Mouse (Mus musculus): ENCODE results near the gene Sorbs2. TPM values are rescaled to one million over a fixed set of nuclear protein-coding genes. Genes with fewer than 3 reads are reported as not detected.

The Sorbs2 gene
- total RNA-seq, 2 experiments from 2014 or later, result 476 to 536 TPM

- no peak for DNase-seq
- intact Hi-C loops (cut with DNase I), result no loop called here
These were observed 57.6 kb downstream of the Sorbs2 start for GRCm38 (mm10) chr8:45565189-45565588.

GRCm38 (mm10) chr8:45570117-45570516 is 62.5 kb downstream of the Sorbs2 start:
- DNase-seq, result no peak
- intact Hi-C loops (cut with DNase I), result no loop called here

GRCm38 (mm10) chr8:45579714-45580543 is 72.3 kb downstream of the Sorbs2 start:
- DNase-seq, result peak; percentile 14 to 24
- intact Hi-C loops (cut with DNase I), result no loop called here

- DNase-seq, result no peak
- intact Hi-C loops (cut with DNase I), result no loop called here
These were observed 72.9 kb downstream of the Sorbs2 start for GRCm38 (mm10) chr8:45580544-45580866.

- no peak for DNase-seq
- intact Hi-C loops (cut with DNase I), result no loop called here
These were observed 76.3 kb downstream of the Sorbs2 start for GRCm38 (mm10) chr8:45583856-45584255.

GRCm38 (mm10) chr8:45584390-45585052 is 76.9 kb downstream of the Sorbs2 start:
- no peak for DNase-seq
- intact Hi-C loops (cut with DNase I), result no loop called here

GRCm38 (mm10) chr8:45585158-45585557 is 77.6 kb downstream of the Sorbs2 start:
- no peak for DNase-seq
- intact Hi-C loops (cut with DNase I), result no loop called here

- intact Hi-C loops (cut with DNase I), result no loop called here
- no peak for DNase-seq
These were observed 79.4 kb downstream of the Sorbs2 start for GRCm38 (mm10) chr8:45587011-45587410.

GRCm38 (mm10) chr8:45591888-45592287 is 84.3 kb downstream of the Sorbs2 start:
- no peak for DNase-seq
- intact Hi-C loops (cut with DNase I), result no loop called here

GRCm38 (mm10) chr8:45593711-45594110 is 86.1 kb downstream of the Sorbs2 start:
- intact Hi-C loops (cut with DNase I), result no loop called here
- DNase-seq, result no peak

GRCm38 (mm10) chr8:45595983-45596382 is 88.4 kb downstream of the Sorbs2 start:
- intact Hi-C loops (cut with DNase I), result no loop called here
- DNase-seq, result no peak

GRCm38 (mm10) chr8:45596591-45596990 is 89.0 kb downstream of the Sorbs2 start:
- intact Hi-C loops (cut with DNase I), result no loop called here
- DNase-seq, result no peak

GRCm38 (mm10) chr8:45597631-45598420 is 90.2 kb downstream of the Sorbs2 start:
- DNase-seq, result no peak

GRCm38 (mm10) chr8:45598883-45599282 is 91.3 kb downstream of the Sorbs2 start:
- intact Hi-C loops (cut with DNase I), result no loop called here
- no peak for DNase-seq

More at GRCm38 (mm10) chr8:45597631-45598420, 90.2 kb downstream of the Sorbs2 start:
- intact Hi-C loops (cut with DNase I), result no loop called here

- intact Hi-C loops (cut with DNase I), result no loop called here
- DNase-seq, result peak; percentile 35 to 56
These were observed 94.4 kb downstream of the Sorbs2 start for GRCm38 (mm10) chr8:45602019-45602418.

- DNase-seq, result no peak
- intact Hi-C loops (cut with DNase I), result no loop called here
These were observed 97.8 kb downstream of the Sorbs2 start for GRCm38 (mm10) chr8:45605419-45605818.

GRCm38 (mm10) chr8:45607012-45607411 is 99.4 kb downstream of the Sorbs2 start:
- DNase-seq, result no peak

GRCm38 (mm10) chr8:45608413-45608812 is 100.8 kb downstream of the Sorbs2 start:
- no peak for DNase-seq
- intact Hi-C loops (cut with DNase I), result no loop called here

More at GRCm38 (mm10) chr8:45607012-45607411, 99.4 kb downstream of the Sorbs2 start:
- intact Hi-C loops (cut with DNase I), result no loop called here

- DNase-seq, result no peak
- intact Hi-C loops (cut with DNase I), result no loop called here
These were observed 103.0 kb downstream of the Sorbs2 start for GRCm38 (mm10) chr8:45610426-45611215.

- no peak for DNase-seq
- intact Hi-C loops (cut with DNase I), result no loop called here
These were observed 103.7 kb downstream of the Sorbs2 start for GRCm38 (mm10) chr8:45611320-45611719.
